Mouse (Mus musculus) stomach, postnatal 0 days (tissue): ENCODE data around the gene Kifc3.

Experiments
- CTCF ChIP-seq: IDR thresholded peaks from 2 replicates; pipeline ENCODE4 v1.5.1; 2016; ENCODE audit warnings: antibody characterized with exemption, low read depth, mild to moderate bottlenecking, moderate library complexity
- EP300 ChIP-seq: optimal IDR thresholded peaks from 2 replicates; pipeline ENCODE3; 2016; ENCODE audit warnings: antibody characterized with exemption

GRCm38 (mm10) chr8:95141026-95141425, 61.6 kb downstream of the Kifc3 start:
- TF ChIP-seq CTCF (no peak), EP300 (no peak)
